Mouse (Mus musculus) olfactory bulb, adult 2 months (tissue): Measurements from ENCODE around the gene Sipa1.

Experiments used
- CTCF ChIP-seq: fragments of 200-500 bp; IDR thresholded peaks from 2 replicates; pipeline ENCODE4 v1.5.1; 2012; ENCODE audit warnings: low read depth, mild to moderate bottlenecking, low read length, moderate library complexity; ENCODE audit not compliant: insufficient read depth
- POLR2A ChIP-seq: fragments of 200-500 bp; IDR thresholded peaks from 2 replicates; pipeline ENCODE4 v1.6.1; 2012; ENCODE audit warnings: mild to moderate bottlenecking, low read depth, low read length, moderate library complexity; ENCODE audit not compliant: insufficient read depth

DNA sequence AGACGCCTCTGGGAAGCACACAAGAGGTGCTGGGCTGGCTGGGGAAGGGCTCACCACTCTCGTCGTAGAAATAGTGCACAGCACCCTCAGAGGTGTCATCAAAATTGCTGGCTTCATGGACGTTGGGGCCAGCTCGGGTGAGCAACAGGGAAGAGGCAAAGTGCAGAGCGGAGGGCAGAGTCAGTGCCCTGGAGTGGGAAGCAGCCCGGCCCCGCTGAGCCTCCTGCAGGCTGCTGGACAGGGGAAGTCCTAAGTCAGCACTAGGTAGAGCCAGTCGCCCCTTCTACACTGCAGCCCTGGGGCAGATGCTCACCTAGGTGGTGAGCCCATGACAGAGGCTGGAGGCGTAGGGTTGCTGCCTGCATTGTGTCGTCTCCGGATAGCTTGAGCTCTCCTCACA lies 20.7 kb upstream of the Sipa1 start:
- TF ChIP-seq POLR2A (no peak), CTCF (no peak)
